Mouse (Mus musculus) Patski (cell line): ENCODE measurements around the gene Prss57. TPM values are rescaled to one million over a fixed set of nuclear protein-coding genes. Genes with fewer than 3 reads are reported as not detected.

Source experiments
- ATAC-seq: fragments of 100-300 bp; one replicate; pipeline ENCODE4 v1.8.0; 2021
- CTCF ChIA-PET: fragments of 350-600 bp; sonication (Branson Sonifier 250); formaldehyde crosslinking; loops from one replicate; lab custom pipeline; 2022; ENCODE audit warnings: inconsistent platforms; lab: Charles Lee
- POLR2A ChIA-PET: fragments of 350-600 bp; sonication (Branson Sonifier 250); formaldehyde crosslinking; loops from one replicate; lab custom pipeline; 2022; ENCODE audit warnings: antibody characterized with exemption, inconsistent platforms; lab: Charles Lee
- DNase-seq: peaks from one replicate; pipeline ENCODE4 v3.0.0-alpha.2; 2011; ENCODE audit warnings: low read depth, low spot score
- H3K27me3 ChIP-seq: fragments of 371-371 bp; one replicate; pipeline ENCODE4 v1.5.1; 2021
- CTCF ChIP-seq: fragments of 100-300 bp; IDR thresholded peaks from one replicate; pipeline ENCODE4 v1.5.1; 2021
- in situ Hi-C: fragments of 300-500 bp; cut with MboI; formaldehyde crosslinking; loops from 3 replicates; pipeline ENCODE4 v1.11.1; 2018; ENCODE audit warnings: low pct_unique_long_range_greater_than_20kb, mixed read lengths
- polyA plus RNA-seq: library from polyadenylated mRNA; unstranded; gene quantifications from one replicate; pipeline ENCODE4 v1.2.3, GENCODE M21; 2021

The Prss57 gene
- polyA plus RNA-seq, 1 experiment from 2014 or later, result not detected

DNA sequence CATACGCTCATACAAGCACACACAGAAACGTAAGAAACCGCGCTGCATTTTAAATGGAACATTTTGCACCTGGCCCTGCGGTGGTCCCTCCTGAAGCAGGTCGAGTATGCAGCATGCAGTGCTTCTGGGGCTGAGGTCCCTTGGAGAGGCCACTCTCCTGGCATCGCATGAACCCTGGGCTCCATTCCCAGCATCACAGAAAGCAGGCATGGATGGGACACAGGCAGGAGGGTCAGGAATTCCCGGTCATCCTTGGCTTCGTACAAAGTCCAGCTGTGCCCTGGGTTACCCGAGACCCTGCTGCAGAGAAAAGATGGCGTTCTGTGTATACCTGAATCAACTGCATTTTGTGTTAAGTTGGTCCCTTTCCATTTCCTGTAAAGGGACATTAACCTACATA, 9.7 kb upstream of the Prss57 start:
- no peaks in the 10 kb centered on the region for H3K27me3 ChIP-seq
- DNase-seq, result no peak
- in situ Hi-C loops, result no loop called here
- TF ChIP-seq CTCF, result no peak
- ATAC-seq, result no peak
- ChIA-PET CTCF (interaction anchor here (1.3 to 3.5 kb wide), 3 partner anchors 8 to 20 kb away, joined by 7 to 17 read pairs (median 10); partner anchors contain the start of gene Palm), POLR2A (interaction anchor here (1.2 kb wide), 1 partner anchor 11 kb away, joined by 4 read pairs; no protein-coding TSS in a partner anchor)

DNA sequence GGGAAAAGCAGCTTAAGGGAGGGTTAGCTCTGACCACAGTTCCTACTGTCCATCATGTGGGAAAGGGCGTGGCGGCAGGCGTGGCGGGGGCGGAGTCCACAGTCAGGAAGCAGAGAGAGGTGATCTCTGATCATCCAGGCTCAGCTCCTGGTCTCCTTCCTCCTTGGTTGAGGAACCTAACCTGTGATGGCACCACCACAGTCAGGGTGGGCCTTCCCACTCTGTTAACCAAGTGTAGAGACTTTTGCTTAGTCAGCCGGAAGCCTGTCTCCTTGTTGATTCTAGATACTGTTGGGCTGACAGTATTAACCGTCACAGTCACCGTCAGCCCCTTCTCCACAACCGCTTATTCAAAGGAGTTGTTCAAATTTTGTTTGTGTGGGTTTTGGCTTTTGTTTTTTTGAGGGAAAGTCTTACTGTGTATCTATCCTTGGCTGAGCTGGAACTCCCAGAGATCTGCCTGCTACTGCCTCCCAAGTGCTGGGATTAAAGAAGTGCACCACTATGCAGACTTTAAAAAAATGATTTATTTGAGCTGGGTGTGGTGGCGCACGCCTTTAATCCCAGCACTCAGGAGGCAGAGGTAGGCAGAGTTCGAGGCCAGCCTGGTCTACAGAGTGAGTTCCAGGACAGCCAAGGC, 7.6 kb upstream of the Prss57 start:
- ChIA-PET CTCF (interaction anchor here (1.0 kb wide), 1 partner anchor 10 kb away, joined by 3 read pairs; no protein-coding TSS in a partner anchor), POLR2A (no interaction called here)
- in situ Hi-C loops, result no loop called here
- no peak for TF ChIP-seq CTCF
- ATAC-seq (no peak), DNase-seq (no peak)
- no peaks in the 10 kb centered on the region for H3K27me3 ChIP-seq

DNA sequence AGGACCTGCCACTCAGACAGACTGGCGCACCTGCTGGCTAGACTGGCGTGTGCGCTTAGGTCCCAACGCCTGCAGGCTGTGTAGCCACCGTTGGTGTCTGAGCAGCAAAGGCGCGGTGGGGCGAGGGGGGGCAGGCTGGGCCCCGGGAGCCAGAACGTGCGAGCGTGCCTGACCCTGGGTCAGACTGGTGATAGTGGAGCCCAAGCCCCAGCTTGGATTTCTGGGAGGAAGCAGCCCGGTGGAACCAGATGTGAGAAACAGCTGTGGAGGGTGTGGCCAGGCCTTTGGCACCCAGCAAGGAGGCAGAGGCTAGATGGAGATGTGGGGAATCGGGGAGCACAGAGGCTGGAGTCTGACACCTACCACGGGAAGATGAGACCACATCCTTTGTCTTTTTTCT, 6.6 kb upstream of the Prss57 start:
- POLR2A ChIA-PET, result interaction anchor here (0.6 kb wide), 1 partner anchor 15 kb away, joined by 3 read pairs; no protein-coding TSS in a partner anchor
- no peak for ATAC-seq
- CTCF ChIA-PET, result no interaction called here
- in situ Hi-C loops, result no loop called here
- no peak for DNase-seq
- TF ChIP-seq CTCF, result no peak
- no peaks in the 10 kb centered on the region for H3K27me3 ChIP-seq

DNA sequence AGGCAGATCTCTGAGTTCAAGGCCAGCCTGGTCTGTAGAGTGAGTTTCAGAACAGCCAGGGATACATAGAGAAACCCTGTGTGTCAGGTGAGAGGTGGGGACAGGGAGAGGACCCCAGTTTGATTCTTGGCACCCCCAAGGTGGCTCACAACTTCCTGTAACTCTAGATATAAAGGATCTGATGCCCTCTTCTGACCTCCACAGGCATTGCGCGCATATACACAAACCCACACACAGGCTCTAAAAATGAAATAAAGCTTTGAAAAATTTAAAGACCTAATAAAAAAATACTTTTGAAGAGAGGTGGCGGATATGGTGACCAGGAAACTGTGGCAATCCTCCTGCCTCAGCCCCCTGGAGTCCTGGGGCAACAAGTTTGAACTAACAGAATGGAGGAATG, 5.1 kb upstream of the Prss57 start:
- in situ Hi-C loops, result no loop called here
- no peak for ATAC-seq
- ChIA-PET CTCF (interaction anchor here (0.9 to 2.9 kb wide), 4 partner anchors 9 to 31 kb away, joined by 3 to 11 read pairs (median 4); no protein-coding TSS in a partner anchor), POLR2A (no interaction called here)
- DNase-seq, result no peak
- no peaks in the 10 kb centered on the region for H3K27me3 ChIP-seq
- TF ChIP-seq CTCF, result no peak

DNA sequence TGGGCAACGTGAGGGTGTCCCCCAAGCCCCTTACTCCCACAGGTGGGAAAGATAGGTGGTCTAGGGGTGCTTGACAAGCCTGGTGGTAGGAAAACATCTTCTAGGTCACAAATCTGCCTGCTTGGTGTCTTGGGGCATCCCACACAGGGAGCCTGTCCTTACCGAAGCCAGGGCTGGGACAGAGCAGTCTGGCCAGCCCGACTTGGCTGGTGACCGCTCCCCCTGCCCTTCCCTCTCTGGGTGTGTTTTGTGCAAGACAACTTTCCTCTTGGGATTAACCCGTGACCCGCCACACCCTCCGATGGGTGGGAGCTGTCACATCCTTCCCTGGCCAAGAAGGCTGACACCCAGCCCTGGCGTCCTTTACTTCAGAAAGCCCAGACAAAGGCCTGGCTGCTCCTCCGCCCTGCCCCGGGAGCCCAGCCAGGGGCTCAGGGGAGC, 3.8 kb upstream of the Prss57 start:
- ATAC-seq, result no peak
- no peak for DNase-seq
- ChIA-PET CTCF (interaction anchor here (1.0 to 3.2 kb wide), 6 partner anchors 8 to 96 kb away, joined by 3 to 24 read pairs (median 8); no protein-coding TSS in a partner anchor), POLR2A (interaction anchor here (1.5 to 2.7 kb wide), 2 partner anchors 8 to 18 kb away, joined by 5 to 12 read pairs; no protein-coding TSS in a partner anchor)
- in situ Hi-C loops, result no loop called here
- no peak for TF ChIP-seq CTCF
- H3K27me3 ChIP-seq, result no peaks in the 10 kb centered on the region

DNA sequence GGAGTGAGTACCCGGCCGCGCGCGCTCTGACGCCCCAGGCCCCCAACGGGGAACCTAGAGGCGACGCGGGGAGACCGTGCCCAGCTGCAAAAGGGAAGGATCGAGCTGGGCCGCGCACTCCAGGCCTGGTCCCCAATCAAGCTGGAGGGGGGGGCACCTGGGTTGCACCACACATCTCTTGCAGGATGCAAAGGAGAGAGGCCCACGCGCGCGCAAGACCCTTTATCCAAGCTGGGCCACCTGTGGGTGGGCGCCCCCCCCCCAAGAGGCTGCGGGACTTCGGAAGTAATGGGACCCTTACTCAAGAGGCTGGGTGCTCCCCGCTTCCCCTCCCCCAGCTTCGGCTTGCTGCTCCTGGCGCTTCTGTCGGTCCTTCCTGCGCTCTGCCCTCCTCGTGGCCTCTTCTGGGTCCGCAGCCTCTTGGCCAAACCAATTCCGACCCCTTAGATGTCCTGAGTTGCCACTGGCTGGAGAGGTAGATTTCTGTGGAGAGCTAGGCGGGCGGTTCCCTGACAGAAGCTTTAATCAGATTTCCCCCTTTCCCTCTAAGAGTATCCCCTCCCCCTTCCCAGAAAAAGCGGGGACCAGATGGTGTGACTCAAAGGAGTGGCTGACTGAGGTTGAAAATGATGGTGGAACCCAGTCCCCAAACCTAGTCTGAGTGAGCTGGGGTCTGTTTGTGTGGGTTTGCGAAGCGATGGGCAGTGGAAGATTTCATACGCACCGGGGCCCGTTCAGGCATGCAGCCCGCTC, 3.2 kb upstream of the Prss57 start:
- H3K27me3 ChIP-seq, result no peaks in the 10 kb centered on the region
- TF ChIP-seq CTCF, result no peak
- in situ Hi-C loops, result no loop called here
- POLR2A ChIA-PET, result interaction anchor here (0.6 to 2.7 kb wide), 4 partner anchors 9 to 22 kb away, joined by 3 to 12 read pairs (median 4); no protein-coding TSS in a partner anchor
- no peak for ATAC-seq
- CTCF ChIA-PET, result interaction anchor here (0.7 to 3.2 kb wide), 7 partner anchors 8 to 96 kb away, joined by 3 to 24 read pairs (median 6); no protein-coding TSS in a partner anchor
- no peak for DNase-seq

DNA sequence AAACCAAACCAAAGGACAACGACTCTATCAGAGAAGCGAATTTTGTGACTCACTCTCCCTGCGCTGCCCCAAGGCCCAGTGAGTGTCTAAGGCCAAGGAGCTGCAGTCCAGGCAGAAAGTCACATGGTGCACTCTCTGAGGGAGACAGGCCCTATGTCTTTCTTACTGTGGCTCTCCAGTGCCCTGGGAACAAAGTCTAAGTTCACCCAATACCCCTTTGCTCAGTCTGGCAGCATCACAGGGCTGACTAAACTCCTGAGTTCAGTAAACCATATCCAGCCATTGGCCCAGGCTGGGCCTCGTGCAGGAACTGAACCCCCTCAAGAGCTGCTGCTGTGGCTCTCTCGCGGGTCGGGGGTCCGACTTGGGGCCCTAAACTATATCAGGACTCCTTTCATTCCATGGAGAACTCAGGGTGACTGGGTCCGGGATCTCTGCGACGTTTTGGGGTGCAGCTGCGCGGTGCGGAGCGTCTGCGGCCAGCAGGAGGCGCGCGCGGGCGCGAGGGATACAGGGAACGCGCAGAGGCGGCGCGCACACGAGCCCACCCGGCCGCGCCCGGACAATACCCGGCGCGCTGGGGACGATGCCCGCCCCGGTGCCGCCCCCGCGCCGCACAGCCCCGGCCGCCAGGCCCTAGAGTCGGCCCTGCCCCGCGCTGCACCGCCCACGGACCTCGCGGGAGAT, 2.4 kb upstream of the Prss57 start, which contains the start of gene Palm:
Gene Palm, plus strand, starts transcription at position 522 of the 687 bp plus-strand sequence.
- CTCF ChIA-PET, result interaction anchor here (0.7 to 3.2 kb wide), 6 partner anchors 9 to 95 kb away, joined by 3 to 24 read pairs (median 4); no protein-coding TSS in a partner anchor

DNA sequence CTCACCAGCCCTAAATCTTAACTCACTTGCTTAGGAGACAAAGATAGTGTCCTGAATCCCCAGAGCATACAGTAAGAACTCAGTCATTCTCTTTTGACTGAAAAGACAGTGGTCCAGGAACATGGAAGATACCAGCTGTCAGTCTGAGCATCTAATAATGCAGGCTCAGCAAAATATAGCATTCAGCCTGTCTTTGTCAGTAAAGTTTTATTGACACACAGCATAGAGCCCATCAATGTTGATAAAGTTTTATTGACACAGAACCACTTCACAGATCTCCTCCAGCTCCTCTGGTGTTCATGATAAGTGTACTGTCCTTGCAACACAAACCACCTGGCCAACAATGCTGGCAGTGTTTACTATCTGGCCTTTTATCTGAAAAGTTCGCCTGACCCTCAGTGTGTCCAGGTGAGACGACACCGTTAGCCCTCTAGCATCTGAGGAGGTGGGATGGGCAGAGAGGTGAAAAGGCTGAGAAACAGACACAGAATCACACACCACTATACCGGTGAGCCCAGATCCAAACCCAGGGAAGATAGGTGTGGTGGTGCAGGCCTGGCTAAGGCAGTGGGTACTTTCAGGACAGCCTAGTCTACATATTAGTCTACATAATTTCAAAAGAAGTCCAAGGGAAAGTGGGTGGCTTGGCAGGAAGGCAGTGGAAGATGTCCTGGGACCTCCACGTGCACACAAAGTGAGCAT, 1.7 kb upstream of the Prss57 start:
- H3K27me3 ChIP-seq, result no peaks in the 10 kb centered on the region
- in situ Hi-C loops, result no loop called here
- no peak for TF ChIP-seq CTCF
- DNase-seq, result no peak
- ATAC-seq, result no peak
- ChIA-PET CTCF (interaction anchor here (2.7 to 3.2 kb wide), 2 partner anchors 10 to 20 kb away, joined by 17 to 24 read pairs; no protein-coding TSS in a partner anchor), POLR2A (interaction anchor here (2.7 kb wide), 1 partner anchor 20 kb away, joined by 12 read pairs; no protein-coding TSS in a partner anchor)

More for the DNA sequence above, 2.4 kb upstream of the Prss57 start, which contains the start of gene Palm:
- POLR2A ChIA-PET, result interaction anchor here (2.7 kb wide), 1 partner anchor 19 kb away, joined by 12 read pairs; no protein-coding TSS in a partner anchor
- no peak for TF ChIP-seq CTCF
- ATAC-seq, result peak; percentile 53
- DNase-seq, result no peak
- no peaks in the 10 kb centered on the region for H3K27me3 ChIP-seq
- in situ Hi-C loops, result no loop called here

DNA sequence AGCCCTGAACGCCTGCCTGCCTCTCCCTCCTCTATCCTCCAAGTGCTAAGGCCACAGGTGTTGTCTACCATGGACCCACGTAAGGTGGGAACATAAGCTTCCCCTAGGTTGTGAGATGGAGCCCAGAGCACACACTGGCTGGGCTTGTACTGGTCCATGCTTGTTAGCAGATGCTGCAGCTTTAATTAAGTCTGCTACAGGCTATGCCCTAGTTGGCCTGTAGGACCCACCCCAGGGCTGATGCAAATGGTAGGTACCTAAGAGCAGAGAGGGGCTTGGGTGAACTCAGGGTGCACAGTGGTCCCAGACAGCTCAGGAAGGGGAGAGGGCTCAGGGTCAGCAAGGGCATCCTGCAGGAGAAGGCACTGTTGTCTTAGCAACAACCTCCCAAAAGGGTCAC, 1.2 kb downstream of the Prss57 start:
- ChIA-PET POLR2A (interaction anchor here (1.2 kb wide), 1 partner anchor 23 kb away, joined by 3 read pairs; no protein-coding TSS in a partner anchor), CTCF (interaction anchor here (1.0 to 2.8 kb wide), 7 partner anchors 9 to 51 kb away, joined by 3 to 18 read pairs (median 5); no protein-coding TSS in a partner anchor)
- no peak for DNase-seq
- in situ Hi-C loops, result loop anchor here (10.0 kb wide), 1 partner anchor 95 kb away; no protein-coding TSS in a partner anchor
- TF ChIP-seq CTCF, result no peak
- no peaks in the 10 kb centered on the region for H3K27me3 ChIP-seq
- no peak for ATAC-seq
